Mouse (Mus musculus) gonadal fat pad, adult 2 months (tissue): Measurements from ENCODE around the gene Fus. TPM values are rescaled to one million over a fixed set of nuclear protein-coding genes. Genes with fewer than 3 reads are reported as not detected.
"Not testable (repeated sequence)": the region's sequence is repeated elsewhere in the genome, so short reads cannot be mapped to it uniquely, and the experiment has no call there.

Experiments
- DNase-seq: peaks from one replicate; pipeline ENCODE4 v3.0.0-alpha.2; 2012; ENCODE audit warnings: low read depth
- polyA plus RNA-seq: library from polyadenylated mRNA; depleted of rRNA; stranded (reverse); fragments of >200 nt; gene quantifications from 2 replicates; pipeline ENCODE4 v1.2.3, GENCODE M21; 2012; rRNA removed

The Fus gene
- 285 and 355 TPM in 2 replicates for polyA plus RNA-seq

DNA sequence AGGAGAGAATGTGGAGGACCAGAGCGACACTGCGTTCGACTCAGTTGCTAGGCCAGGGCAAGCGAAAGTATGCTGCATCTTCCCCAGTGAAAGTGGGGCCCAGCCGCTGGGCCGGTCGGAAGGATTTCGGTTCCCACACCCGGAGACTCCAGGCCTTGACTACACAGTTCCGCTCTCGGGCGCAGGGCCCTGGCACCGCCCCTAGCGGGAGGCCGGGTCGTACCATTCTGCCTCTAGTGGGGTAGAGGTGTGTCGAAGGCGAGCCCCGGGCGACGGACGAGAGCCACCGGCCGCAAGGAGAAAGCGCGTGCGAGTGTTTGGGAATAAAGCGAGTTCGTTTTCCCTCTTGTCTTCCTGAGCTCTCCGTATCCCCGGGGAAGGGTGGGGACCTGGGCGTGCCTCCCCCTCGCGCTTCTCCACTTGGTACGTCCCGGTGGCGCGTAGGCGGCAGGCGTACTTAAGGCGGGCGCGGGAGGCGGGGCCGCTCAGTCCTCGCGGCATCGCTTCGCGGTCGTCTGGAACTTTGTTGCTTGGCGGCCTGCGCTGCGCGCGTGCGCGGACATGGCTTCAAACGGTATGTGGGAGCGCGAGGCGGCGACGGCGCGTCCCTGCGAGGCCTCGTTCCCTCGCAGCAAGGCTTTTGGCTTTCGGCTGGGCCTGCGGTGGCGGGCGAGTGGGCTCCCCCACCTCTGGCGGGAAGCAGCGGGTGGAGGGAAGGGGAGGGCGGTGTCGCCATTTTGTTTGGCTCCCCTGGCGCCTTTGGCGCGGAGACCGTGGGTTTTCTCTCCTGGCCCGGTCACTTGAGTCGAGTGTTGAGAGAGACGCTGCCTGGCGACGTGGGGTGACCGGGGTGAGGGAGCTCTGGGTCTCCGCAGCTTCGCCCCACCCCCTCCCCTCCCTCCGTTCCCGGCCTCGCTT, at the start of gene Fus:
TSS of gene Fus (plus strand) at position 454 of the 918 bp plus-strand sequence.
- no peak for DNase-seq

DNA sequence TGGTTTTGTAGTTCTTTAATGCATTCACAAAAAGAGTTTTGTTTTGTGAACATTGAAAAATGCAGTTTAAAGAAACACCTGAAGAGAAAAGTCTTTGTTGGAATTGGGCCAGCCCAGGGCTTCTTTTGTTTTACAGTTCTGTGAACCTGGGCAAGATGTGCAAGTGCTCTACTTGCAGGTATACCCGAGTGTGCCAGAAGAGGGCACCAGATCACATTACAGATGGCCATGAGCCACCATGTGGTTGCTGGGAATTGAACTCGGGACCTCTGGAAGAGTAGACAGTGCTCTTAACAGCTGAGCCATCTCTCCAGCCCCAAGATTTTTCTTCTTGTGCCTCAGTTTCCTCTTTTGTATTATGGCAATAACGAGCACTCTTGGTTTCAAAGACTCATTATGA, 49.1 kb upstream of the Fus start:
- no peak for DNase-seq

DNA sequence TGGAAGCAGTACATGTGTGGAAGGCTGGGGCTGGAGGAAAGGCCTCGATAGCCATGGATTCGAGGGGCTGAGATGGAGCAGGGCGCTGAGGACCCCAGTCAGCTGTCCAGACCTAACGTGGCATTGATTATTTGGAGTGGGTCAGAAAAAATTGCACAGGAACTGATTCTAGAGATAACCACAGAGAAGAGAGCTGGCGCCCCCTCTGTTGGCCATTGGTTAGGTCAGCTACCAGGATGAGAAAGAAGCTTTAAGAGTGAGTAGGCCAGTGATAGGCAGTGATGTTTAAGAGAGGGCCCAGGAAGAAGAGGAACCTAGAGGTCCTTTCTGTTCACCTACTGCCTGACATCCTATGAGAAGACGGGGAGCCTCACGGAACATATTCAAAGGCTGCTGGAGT, 48.0 kb upstream of the Fus start:
- no peak for DNase-seq

DNA sequence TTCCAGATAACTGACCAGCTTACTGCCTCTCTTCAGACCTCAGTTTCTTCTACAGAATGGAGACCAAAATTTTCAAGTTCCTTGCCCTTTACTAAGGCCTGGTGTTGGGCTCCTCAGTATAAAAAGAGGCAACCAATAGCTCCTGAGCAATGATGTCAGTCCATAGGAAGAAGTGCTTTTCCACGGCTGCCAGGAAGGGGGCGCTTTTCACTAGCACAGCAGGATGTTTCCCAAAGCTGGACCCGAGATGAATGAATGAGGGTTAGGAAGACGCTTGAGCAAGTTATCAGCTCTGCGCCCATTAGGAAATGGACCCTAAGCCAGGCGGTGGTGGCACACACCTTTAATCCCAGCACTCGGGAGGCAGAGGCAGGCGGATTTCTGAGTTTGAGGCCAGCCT, 45.7 kb upstream of the Fus start:
- no peak for DNase-seq

DNA sequence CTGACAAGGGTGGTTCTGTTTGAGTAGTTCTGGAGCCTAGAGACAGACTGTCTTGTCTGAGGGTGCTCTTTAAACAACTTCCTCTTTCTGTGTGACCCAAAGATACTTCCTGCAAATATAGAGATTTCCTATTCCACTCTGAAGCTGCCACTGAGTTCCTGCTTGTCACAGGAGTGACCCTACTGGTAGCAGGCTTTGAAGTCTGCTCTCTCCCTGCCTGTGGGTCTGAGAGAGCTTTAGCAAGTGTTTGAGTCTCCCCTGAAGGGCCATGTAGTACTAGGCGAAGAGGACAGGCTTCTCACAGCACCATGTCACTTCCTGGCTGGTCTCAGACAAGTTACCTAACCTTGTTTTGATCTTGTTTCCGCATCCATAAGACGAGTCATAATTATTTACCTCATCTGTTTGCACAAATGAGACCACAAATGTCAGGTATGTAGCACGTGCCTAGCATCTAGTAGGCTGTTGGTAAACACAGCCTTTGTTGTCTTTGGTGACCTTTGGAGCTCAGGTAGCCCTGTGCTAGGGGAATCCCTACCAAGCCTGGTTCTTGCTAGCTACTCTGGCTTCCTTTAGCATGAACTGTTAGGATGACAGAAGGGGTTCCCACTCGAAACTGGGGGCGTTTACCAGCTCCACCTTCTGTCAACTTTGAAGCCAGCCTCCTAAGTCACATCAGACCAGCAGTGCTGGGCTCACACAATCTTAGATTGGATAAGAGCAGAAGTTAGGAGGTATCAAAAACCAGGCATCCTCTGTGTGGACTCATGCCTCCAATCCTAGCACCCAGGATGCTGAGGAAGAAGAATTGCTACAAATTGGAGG, 44.6 kb upstream of the Fus start:
- no peak for DNase-seq

DNA sequence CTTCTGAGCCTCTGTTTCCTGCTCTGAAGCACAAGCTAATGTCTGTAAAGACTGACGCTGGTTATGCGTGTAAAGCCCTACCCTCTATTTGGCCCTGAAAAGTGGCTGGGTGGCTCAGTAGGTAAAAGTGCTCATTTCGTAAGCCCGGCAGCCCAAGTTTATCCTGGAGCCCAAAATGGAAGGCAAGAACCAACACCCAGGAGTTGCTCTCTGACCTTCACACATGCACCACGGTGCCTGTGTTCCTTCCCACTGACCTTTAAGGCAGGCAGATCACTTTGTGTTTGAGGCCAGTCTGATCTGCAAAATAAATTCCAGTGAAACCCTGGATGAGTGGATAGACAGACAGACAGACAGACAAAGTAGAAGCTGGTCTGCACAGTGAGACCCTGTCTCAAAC, 43.5 kb upstream of the Fus start:
- no peak for DNase-seq

DNA sequence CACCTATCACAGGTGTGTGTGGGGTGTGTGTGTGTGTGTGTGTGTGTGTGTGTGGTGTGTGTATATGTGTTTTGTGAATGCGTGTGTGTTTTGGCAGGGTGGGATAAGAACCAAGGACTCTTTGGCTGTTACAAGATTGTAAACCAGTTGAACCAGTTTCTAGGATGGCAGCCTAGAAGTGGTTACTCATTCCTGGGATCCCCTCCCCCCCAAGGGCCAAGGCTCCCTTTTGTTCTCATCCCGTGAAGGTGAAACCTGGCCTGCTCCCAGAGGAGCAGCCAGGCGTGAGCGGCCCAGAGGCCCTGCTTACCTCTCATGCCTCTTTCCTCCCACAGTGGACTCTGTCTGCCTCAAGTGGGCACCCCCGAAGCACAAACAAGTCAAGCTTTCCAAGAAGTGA, 42.0 kb upstream of the Fus start:
- peak; percentile 96 for DNase-seq

DNA sequence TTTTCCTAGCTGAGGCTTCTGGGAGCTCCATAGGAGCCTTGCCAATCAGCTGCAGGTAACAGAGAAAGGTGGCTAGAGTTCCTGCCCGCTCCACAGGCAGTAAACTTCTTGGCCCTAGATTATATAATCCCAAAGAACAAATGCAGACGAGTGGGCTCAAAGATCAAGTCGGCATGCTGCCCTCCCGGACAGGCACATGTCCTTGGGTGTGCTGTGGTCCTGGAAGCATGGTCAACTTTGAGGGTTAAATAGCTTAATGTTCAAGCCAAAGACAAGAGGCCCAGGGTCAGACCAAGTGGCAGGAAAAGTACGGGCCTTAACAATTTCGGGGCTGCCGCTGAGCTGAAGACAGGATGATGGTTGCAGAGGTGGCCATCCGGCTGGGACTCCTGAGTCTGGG, 41.2 kb upstream of the Fus start:
- DNase-seq: no peak

DNA sequence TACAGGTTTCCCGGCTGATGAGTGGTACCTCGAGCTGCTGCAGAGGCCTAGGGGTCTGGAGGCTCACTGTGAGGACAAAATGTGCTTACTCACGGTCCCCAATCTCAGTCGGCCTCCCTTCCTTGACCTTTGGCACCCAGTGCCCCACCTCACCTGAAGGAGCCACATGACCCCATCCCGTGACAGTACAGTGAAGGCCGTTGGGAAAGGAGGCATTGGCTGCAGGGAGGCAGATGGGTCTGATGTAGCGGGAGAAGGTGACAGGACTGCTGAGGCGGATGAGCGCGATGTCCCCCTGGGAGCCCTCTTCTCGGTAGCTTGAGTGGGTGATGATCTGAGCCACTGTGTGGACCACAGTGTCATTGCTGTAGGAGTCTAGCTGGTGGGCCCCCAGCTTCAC, 40.4 kb upstream of the Fus start:
- DNase-seq: no peak

DNA sequence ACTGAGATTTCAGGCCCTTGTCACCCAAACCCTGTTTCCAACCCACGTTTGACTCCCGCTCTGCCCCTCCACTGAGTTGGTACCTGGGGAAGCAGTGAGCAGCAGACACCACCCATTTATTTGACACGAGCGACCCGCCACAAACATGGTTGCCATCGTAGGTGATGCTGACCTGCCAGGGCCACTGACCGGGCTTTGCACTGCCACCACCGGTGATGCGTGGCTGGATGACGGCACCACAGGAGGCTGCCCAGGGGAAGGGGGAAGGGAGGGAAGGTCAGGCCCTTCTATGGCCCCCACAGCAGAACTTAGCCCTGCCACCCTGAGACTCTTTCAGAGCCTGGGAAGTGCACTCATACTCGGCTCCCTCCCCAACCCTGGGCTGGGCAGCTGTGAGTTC, 39.5 kb upstream of the Fus start:
- no peak for DNase-seq

DNA sequence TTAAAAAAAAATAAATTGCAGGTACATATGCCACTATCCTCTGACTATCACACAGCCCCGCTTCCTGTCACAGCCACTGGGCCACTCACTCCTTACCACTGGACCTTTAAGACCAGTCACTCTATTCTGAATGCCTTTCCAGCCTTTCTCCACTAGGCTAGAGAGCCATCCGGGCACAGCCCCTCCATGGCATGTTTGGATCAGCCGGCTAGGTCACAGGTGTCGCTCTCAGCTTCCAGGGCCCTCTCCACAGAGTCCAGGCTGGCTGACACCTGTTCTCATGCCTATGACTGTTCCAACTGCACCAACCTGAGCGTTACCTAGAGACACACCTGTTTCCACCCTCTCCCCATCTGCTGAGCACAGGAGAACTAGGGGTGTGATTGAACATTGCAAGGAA, 38.7 kb upstream of the Fus start:
- DNase-seq: no peak

DNA sequence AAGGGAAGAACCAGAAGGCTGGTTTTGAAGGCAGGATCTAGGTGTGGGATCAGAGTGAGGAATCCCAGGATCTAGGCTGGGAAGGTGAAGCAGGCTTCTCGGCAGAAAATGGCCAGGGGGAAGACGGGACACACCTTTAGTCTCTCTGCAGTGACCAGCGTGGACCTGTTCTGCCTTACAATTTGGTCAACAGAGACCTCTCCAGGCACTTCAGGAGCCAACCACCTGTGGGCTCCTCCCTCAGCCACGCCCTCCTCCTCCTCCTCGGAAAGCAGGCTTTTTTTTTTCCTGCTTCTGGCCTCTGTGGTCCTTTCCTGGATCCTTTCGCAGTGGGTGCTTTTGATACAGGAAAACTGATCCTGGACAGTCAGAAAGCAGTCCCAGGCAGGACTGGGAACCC, 37.3 kb upstream of the Fus start, which contains the start of gene Prss8:
TSS of gene Prss8 (minus strand) at position 182 of the 400 bp plus-strand sequence.
- no peak for DNase-seq

DNA sequence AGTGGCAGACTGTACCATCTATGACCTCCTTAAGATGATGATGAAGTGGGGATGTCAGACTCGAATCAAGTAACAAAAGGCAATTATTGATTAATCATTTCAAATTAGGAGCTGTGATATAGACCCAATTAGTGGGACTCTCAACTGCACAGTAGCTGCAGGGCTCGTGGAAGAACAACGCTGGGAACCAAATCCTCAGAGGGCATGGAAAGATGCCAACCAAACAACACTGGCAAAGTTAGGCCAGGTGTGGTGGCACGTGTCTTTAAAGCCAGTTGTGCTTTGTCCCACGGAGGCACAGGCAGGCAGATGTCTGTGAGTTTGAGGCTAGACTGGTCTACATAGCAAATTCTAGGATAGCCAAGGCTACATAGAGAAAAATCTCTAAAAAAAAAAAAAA, 36.6 kb upstream of the Fus start:
- DNase-seq: no peak

DNA sequence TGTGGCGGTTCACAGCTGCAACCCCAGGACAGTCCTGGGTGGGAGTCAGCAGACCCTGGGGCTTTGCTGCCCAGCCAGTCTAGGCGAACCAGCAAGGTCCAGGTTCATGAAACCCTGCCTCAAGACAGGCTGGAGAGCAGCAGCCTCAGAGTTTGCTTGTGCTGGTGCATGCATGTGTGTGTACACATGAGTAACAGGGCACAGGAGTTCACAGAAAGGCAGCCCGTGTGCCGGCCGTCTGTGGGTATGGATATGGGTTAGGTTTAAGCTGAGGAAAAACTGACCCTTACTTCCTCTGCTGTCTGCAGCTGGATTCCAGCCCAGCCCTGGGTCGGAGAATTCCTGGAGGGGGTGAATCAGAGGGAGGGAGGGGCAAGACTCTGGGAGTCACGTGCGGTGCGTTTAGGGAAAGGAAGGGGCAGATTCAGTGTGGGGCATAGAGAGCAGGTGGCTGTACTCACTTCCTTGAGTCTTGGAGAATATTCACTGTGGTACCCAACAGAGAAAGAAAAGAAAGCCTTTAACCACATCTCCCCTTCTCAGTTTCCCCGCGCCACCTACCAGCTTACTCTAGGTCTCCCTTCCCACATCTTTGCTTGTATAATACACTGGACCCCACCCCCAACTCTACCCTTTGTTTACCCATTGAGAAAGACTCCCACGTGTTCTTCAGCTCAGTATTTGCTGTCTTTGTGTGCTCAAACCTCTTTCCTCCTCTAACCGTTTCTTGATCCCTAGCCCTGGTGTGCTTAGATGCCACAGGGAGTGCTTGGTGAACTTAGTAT, 35.7 kb upstream of the Fus start:
- no peak for DNase-seq

DNA sequence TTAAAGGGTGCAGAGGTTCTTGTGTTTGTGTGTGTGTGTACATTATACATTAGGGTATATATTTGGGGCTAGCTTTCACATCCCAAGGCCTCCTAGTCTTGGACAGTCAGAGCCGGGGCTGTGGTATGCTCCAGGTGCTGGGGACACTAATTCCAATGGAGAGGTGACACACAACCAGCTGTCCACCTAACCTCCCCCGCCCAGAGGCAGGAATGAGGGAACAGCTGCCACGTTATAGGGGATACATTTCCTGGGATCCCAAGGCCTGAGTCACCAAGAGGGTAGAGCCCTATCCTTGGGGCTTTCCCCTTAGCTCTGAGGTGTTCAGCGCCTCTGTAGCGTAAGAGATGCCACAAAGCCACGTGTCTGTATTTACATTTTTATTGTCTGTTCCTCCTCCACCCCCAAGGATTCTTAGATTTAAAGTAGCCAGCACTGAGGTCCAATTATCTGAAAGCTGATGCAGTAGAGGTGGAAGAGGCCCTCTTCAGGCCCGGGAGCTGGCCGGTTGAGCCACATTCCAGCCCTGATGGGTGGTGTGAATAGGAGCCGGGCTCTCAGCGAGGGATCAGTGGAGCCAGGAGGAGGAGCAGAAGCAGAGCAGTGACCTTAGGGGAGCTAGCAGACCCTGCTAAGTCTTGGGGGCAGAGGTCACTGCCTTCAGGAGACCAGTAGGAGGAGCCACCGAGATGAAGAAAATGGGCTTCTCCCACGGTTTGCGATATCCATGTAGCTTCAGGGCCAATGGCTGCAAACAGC, 34.8 kb upstream of the Fus start:
- DNase-seq: no peak

DNA sequence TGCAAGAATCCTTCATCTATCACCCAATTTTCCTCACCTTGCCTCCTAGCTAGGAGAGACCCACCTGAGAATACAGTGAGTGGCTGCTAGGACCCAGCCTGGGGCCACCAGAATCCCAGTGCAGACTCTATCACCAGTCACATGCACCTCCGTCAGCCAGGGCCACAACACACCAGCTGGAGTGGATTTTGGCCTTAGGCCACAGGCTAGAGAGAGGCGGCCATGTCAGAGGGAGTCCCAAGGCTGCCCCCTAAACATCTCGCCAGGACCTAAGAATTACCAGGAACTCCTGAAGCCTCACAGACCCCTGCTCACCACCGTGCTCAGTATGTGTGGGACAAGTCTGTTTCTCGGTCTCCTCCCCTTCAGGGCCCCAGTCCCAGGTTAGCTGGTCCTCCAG, 33.2 kb upstream of the Fus start:
- no peak for DNase-seq

DNA sequence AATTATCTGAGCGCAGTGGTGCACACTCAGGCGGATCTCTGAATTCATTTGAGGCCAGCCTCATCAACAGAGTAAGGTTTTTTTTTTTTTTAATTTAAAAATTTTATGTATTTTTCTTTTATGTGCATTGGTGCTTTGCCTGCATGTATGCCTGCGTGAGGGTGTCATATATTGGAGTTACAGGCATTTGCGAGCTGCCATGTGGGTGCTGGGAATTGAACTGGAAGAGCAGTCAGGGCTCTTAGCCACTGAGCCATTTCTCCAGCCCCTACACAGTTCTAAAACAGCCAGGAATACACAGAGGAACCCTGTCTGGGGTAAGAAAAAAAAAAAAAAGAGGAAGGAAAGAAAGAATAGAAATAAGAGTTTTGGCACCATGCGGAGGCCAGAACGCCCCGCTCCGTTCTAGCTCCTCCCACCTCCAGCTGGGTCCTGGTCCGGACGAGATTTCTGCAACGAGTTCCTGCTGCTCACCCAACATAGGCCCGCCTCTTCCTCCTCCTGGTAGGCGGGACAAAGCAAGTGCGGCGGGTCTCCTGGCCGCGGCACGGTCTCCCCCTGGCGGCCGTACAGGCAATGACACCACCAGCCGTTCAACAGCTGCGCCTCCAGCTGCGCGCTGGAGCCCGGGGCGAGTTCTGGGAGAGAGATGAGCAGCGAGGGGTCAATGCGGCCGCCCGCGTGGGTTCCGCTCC, 32.1 kb upstream of the Fus start:
- no peak for DNase-seq

DNA sequence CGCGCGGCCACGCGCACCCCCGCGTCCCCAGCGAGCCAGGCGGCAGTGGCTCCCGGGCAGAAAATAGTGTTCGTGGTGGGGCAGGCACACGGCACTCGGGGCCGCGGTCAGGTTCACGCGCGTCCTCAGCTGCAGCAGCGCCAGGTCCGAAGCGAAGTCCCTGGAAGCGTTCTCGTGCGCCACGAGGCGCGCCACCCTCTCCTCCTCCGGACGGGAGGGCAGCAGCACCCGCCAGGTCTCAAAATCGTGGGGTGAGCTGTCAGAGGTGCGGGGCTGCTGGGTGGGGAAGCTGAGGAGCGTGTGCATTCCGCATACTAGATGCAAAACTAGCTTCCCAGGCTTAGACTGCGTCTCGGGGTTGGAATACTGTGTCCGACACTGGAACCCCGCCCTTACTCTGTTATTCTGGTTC, 31.5 kb upstream of the Fus start:
- DNase-seq: no peak

DNA sequence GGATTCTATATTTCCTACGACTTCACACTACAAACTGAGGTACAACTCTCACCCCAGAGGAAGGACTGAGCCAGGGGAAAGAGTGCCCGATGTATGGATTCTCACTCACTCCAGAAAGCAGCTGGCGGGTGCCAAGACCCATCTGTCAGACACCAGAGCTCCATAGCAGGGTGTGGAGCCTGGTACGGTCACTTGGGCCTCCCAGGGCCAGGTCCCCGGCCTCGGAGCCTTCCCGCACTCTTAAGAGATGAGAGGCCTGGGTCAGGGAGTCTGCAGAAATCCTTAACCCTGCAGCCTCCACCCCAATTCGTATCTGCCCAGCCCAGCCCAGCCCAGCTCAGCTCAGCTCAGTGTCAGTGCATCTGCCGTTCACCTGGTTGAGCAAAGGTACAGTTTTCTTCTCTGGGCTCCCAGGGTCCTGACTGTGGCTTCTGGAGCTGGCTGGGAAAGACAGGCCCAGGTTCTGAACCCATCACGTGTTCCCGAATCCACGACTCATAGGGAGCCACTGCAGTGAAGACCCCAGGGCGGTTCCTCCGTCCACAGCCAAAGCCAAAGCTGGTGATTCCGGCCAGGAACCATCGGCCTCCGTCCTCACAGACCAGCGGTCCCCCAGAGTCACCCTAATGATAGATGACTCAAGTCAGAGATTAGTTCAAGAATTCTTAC, 30.9 kb upstream of the Fus start:
- no peak for DNase-seq

DNA sequence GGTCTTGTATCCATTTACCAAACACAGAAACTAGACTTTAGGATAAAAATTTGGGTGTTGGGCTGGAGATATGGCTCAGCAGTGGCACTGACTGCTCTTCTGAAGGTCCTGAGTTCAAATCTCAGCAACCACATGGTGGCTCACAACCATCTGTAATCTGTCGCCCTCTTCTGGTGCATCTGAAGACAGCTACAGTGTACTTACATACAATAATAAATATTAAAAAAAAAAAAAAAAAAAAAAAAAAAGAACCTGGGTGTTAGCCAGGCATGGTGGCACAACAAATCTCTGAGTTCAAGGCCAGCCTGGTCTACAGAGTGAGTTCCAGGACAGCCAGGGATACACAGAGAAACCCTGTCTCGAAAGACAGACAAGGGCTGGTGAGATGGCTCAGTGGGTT, 25.2 kb upstream of the Fus start:
- DNase-seq: not testable (repeated sequence)
